Mouse (Mus musculus): ENCODE results near the gene Smco2. TPM values are rescaled to one million over a fixed set of nuclear protein-coding genes. Genes with fewer than 3 reads are reported as not detected.

Smco2 gene
- polyA plus RNA-seq, 1 experiment from 2014 or later: not detected

DNA sequence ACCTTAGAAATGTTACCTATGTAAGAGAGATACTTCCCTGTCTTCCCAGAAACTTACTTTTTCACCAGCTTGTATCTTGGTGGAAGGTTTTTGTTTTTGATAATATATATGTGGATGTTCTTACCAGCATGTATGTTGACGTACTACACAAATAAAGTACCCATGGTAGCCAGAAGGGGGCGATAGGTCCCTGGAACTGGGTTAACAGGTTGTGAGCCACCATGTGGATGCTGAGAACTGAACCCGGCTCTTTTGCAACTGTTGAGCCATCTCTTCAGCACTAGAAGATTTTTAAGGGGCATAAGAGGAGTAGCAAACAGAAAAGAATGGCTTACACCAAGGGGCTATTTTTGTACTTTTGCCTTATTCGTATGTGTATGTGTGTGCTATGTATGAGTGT lies 15.8 kb downstream of the Smco2 start:
- peaks cover 7% of the 10 kb centered on the region; the same call in 1 of the 2 replicates for H3K27me3 ChIP-seq (ENCODE audit: low read depth, poor library complexity, severe bottlenecking)
- no peaks in the 10 kb centered on the region for H3K4me1 ChIP-seq
- H3K36me3 ChIP-seq: no peaks in the 10 kb centered on the region
- no peak overlapping the region for H3K4me3 ChIP-seq
- no peak overlapping the region for H3K27ac ChIP-seq (replicated peaks)
- 79% methylated on average over 4 of the region's 4 CpGs for WGBS
- no peak for DNase-seq (ENCODE audit: low spot score)
- no peaks in the 10 kb centered on the region for H3K9me3 ChIP-seq (replicated peaks)

DNA sequence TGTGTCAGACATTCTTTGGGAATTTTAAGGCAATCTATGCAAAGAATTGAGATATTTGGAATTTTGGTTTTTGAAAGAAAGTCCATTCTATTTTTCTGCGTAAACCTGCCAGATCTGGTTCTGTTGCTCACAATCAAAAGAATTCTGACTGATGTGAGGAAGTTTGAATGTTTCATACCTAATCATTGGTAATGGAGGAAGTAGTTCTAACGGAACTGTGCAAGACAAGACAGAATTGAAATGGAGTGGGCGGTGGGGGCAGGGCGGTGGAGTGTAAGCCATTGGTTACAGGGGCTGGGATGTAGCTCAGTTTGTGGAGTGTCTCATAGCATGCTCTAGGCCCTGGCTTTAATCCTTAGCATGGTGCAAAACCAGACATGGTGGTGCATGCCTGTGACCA lies 22.1 kb downstream of the Smco2 start:
- no peaks in the 10 kb centered on the region for H3K36me3 ChIP-seq
- H3K27ac ChIP-seq (replicated peaks): no peak overlapping the region
- no peak for DNase-seq (ENCODE audit: low spot score)
- H3K4me3 ChIP-seq: no peak overlapping the region
- H3K4me1 ChIP-seq: peaks cover 5% of the 10 kb centered on the region
- WGBS: 92% methylated on average over 4 of the region's 4 CpGs
- peaks cover 27% of the 10 kb centered on the region for H3K27me3 ChIP-seq (ENCODE audit: low read depth, poor library complexity, severe bottlenecking)
- H3K9me3 ChIP-seq (replicated peaks): peaks cover 4% of the 10 kb centered on the region

- Histone ChIP-seq H3K36me3 (no peaks in the 10 kb centered on the region), H3K27ac (replicated peaks) (no peak overlapping the region), H3K9me3 (replicated peaks) (peaks cover 11% of the 10 kb centered on the region), H3K4me1 (peaks cover 11% of the 10 kb centered on the region), H3K27me3 (ENCODE audit: low read depth, poor library complexity, severe bottlenecking) (peaks cover 27% of the 10 kb centered on the region), H3K4me3 (no peak overlapping the region)
- WGBS: 82% methylated on average over 6 of the region's 6 CpGs
- no peak for DNase-seq (ENCODE audit: low spot score)
Observed at GRCm38 (mm10) chr6:146874415-146874814, 24.5 kb downstream of the Smco2 start.

DNA sequence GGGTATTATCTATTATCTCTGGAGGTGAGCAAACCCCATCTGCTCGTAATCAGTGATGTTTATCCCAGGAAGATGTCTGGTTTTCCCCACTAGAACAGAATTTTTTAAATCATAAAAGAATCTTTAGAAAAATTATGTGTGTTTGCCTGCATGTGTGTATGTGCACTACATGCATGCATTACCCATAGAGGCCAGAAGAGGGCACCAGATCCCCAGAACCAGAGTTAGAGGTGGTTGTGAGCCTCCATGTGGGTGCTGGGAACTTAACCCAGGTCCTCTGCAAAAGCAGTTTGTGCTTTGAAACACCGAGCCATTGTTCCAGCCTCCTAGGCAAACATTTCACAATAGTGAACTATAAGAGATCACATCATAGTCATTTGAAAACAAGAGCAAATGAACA lies 26.9 kb downstream of the Smco2 start:
- H3K36me3 ChIP-seq: no peaks in the 10 kb centered on the region
- no peak overlapping the region for H3K27ac ChIP-seq (replicated peaks)
- peaks cover 15% of the 10 kb centered on the region for H3K27me3 ChIP-seq (ENCODE audit: low read depth, poor library complexity, severe bottlenecking)
- H3K4me3 ChIP-seq: no peak overlapping the region
- 88% methylated on average over 2 of the region's 2 CpGs for WGBS
- peaks cover 11% of the 10 kb centered on the region for H3K9me3 ChIP-seq (replicated peaks)
- no peak for DNase-seq (ENCODE audit: low spot score)
- peaks cover 14% of the 10 kb centered on the region for H3K4me1 ChIP-seq

- Histone ChIP-seq H3K27me3 (ENCODE audit: low read depth, poor library complexity, severe bottlenecking) (peaks cover 15% of the 10 kb centered on the region), H3K27ac (replicated peaks) (no peak overlapping the region), H3K9me3 (replicated peaks) (peaks cover 11% of the 10 kb centered on the region), H3K4me1 (peaks cover 14% of the 10 kb centered on the region), H3K4me3 (no peak overlapping the region), H3K36me3 (no peaks in the 10 kb centered on the region)
- WGBS: 92% methylated on average over 12 of the region's 12 CpGs
- no peak for DNase-seq (ENCODE audit: low spot score)
Observed at GRCm38 (mm10) chr6:146877425-146878045, 27.6 kb downstream of the Smco2 start.

- WGBS: 54% methylated on average over 10 of the region's 10 CpGs
- no peaks in the 10 kb centered on the region for H3K36me3 ChIP-seq
- no peak overlapping the region for H3K27ac ChIP-seq (replicated peaks)
Observed at GRCm38 (mm10) chr6:146878926-146879325, 29.0 kb downstream of the Smco2 start.

GRCm38 (mm10) chr6:146879856-146880255 lies 30.0 kb downstream of the Smco2 start:
- H3K9me3 ChIP-seq (replicated peaks): peaks cover 11% of the 10 kb centered on the region
- peaks cover 11% of the 10 kb centered on the region for H3K27me3 ChIP-seq (ENCODE audit: low read depth, poor library complexity, severe bottlenecking)
- no peak overlapping the region for H3K4me3 ChIP-seq
- no peaks in the 10 kb centered on the region for H3K36me3 ChIP-seq
- DNase-seq (ENCODE audit: low spot score): no peak
- H3K4me1 ChIP-seq: peaks cover 10% of the 10 kb centered on the region
- H3K27ac ChIP-seq (replicated peaks): no peak overlapping the region
- 88% methylated on average over 9 of the region's 9 CpGs for WGBS

More at GRCm38 (mm10) chr6:146878926-146879325, 29.0 kb downstream of the Smco2 start:
- peaks cover 11% of the 10 kb centered on the region for H3K9me3 ChIP-seq (replicated peaks)
- no peak overlapping the region for H3K4me3 ChIP-seq
- peaks cover 9% of the 10 kb centered on the region for H3K4me1 ChIP-seq
- DNase-seq (ENCODE audit: low spot score): no peak
- H3K27me3 ChIP-seq (ENCODE audit: low read depth, poor library complexity, severe bottlenecking): peaks cover 15% of the 10 kb centered on the region

GRCm38 (mm10) chr6:146880296-146880695 lies 30.4 kb downstream of the Smco2 start:
- no peak overlapping the region for H3K27ac ChIP-seq (replicated peaks)
- H3K4me3 ChIP-seq: no peak overlapping the region
- H3K4me1 ChIP-seq: peaks cover 15% of the 10 kb centered on the region
- H3K27me3 ChIP-seq (ENCODE audit: low read depth, poor library complexity, severe bottlenecking): peaks cover 7% of the 10 kb centered on the region
- peaks cover 11% of the 10 kb centered on the region for H3K9me3 ChIP-seq (replicated peaks)
- DNase-seq (ENCODE audit: low spot score): no peak
- 78% methylated on average over 4 of the region's 4 CpGs for WGBS
- H3K36me3 ChIP-seq: no peaks in the 10 kb centered on the region

- no peak overlapping the region for H3K4me3 ChIP-seq
- DNase-seq (ENCODE audit: low spot score): no peak
- H3K27me3 ChIP-seq (ENCODE audit: low read depth, poor library complexity, severe bottlenecking): no peaks in the 10 kb centered on the region
- H3K4me1 ChIP-seq: peaks cover 30% of the 10 kb centered on the region
- H3K36me3 ChIP-seq: no peaks in the 10 kb centered on the region
- peaks cover 5% of the 10 kb centered on the region; the same call in 1 of the 2 replicates for H3K9me3 ChIP-seq (replicated peaks)
- no peak overlapping the region for H3K27ac ChIP-seq (replicated peaks)
- 76% methylated on average over 13 of the region's 13 CpGs for WGBS
Observed at GRCm38 (mm10) chr6:146881896-146882770, 32.2 kb downstream of the Smco2 start.

DNA sequence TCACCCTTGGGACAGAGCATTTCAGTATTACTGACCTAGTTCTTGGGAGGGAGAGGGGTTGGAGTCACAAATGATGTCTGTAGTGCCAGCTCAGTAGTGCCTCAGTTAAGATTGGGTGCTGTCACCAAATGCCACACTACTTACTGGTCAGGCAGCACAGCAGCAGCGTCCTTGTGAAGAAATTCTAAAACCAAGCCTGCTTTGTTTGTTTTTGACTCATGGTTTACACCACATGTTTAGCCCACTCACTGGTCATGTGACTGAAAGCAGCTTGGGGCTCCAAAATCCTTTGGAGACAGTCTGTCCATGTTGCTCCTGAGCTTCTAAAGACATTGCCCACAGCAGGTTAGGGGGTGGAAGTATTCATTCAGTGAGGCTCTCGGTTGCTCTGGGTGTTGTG lies 33.5 kb downstream of the Smco2 start:
- no peak overlapping the region for H3K4me3 ChIP-seq
- H3K27me3 ChIP-seq (ENCODE audit: low read depth, poor library complexity, severe bottlenecking): no peaks in the 10 kb centered on the region
- no peak overlapping the region for H3K27ac ChIP-seq (replicated peaks)
- no peaks in the 10 kb centered on the region for H3K9me3 ChIP-seq (replicated peaks)
- H3K36me3 ChIP-seq: no peaks in the 10 kb centered on the region
- 69% methylated on average over 2 of the region's 2 CpGs for WGBS
- H3K4me1 ChIP-seq: peaks cover 37% of the 10 kb centered on the region
- DNase-seq (ENCODE audit: low spot score): no peak

DNA sequence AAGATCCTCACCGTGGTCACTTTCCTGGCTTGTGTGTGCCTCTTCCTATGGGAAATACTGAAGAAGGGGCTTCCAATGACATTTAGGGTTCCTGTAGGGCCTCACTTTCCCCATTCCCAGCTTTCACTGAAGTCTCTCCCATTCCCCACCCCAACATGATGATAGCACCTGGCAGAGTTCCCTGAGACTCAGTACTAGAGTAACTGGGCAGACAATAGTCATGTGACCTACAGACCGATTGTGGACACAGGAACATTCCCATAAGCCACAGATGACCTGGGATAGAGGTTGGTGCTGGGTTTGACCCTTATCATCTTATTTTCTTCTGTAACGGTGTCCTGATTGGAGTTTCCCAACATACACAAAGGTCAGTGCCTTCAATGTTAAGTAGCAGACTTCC lies 34.3 kb downstream of the Smco2 start:
- no peak for DNase-seq (ENCODE audit: low spot score)
- peaks cover 39% of the 10 kb centered on the region for H3K4me1 ChIP-seq
- H3K27me3 ChIP-seq (ENCODE audit: low read depth, poor library complexity, severe bottlenecking): peaks cover 3% of the 10 kb centered on the region; the same call in 1 of the 2 replicates
- WGBS: 89% methylated on average over 3 of the region's 3 CpGs
- H3K9me3 ChIP-seq (replicated peaks): no peaks in the 10 kb centered on the region
- H3K4me3 ChIP-seq: no peak overlapping the region
- H3K27ac ChIP-seq (replicated peaks): no peak overlapping the region
- H3K36me3 ChIP-seq: no peaks in the 10 kb centered on the region

GRCm38 (mm10) chr6:146884851-146885250 lies 34.9 kb downstream of the Smco2 start:
- Histone ChIP-seq H3K36me3 (no peaks in the 10 kb centered on the region), H3K27ac (replicated peaks) (no peak overlapping the region), H3K4me1 (peaks cover 40% of the 10 kb centered on the region), H3K9me3 (replicated peaks) (no peaks in the 10 kb centered on the region), H3K4me3 (no peak overlapping the region), H3K27me3 (ENCODE audit: low read depth, poor library complexity, severe bottlenecking) (peaks cover 8% of the 10 kb centered on the region; the same call in 1 of the 2 replicates)
- 44% methylated on average over 4 of the region's 4 CpGs for WGBS
- DNase-seq (ENCODE audit: low spot score): no peak

All from midbrain, embryonic 10.5 days (tissue).